Mouse (Mus musculus) brain, embryonic 18.5 days (tissue): ENCODE measurements around the gene Adora1.

Experiments
- DNase-seq: peaks from one replicate; pipeline ENCODE4 v3.0.0-alpha.2; 2012; ENCODE audit warnings: low read depth, low spot score

Adora1 gene

GRCm38 (mm10) chr1:134215751-134216628 is 19.2 kb downstream of the Adora1 start:
- no peak for DNase-seq

DNA sequence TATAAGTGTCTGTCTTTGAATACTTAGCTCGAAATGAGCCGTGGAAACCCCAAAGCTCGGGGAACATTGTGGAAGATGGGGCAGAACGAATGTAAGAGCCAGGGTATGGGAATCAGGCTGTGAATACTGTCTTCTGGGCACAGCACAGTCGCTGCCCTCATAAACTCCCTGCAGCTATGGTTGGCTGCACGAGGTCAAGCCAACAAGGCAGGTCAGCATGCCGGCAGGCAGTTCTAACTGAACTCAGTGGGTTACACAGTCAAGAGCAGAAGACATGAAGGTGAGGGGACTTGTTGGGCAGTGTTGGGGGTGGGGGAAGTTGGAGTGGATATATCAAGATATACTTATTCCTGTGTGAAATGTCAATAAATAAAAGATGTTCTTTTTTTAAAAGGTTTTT is 20.2 kb downstream of the Adora1 start:
- DNase-seq: no peak

DNA sequence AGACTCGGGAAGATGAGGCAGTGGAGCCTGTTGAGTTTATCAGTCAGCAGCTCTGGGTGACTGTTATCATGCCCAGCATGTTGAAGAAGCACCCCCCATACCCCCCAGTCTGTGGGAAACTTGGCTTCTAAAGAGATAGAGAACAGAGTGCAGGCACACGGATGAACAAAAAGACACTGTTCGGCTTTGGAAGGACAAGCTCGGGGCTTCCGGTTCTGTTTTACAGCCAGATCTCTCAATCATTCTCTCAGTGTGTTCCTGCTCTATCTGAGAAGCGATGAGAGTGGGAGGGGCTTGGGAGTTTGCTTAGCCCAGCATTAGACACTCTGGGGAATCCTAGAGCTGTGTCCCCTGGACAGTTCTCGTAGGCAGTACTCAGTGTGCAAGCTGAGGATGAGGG is 21.8 kb downstream of the Adora1 start:
- DNase-seq: no peak

DNA sequence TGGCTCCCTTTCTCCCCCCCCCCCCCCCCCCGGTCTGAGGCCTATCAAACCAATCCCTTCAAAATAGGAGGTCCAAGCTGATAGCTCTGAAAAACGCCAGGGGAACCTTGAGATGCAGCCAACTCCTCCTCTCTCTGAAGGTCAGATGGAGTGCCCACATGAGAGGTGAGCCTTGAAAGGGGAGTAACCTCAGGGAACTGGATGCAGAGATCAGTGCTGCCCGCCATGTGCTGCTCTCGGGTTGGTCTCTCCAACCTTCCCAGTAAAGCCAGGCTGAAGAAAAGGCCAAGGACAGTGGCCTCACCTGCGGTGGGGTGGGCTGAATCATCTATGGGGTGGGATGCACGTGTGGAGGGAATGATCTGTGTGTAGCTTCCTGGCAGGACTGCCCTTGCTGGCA is 22.9 kb downstream of the Adora1 start:
- no peak for DNase-seq

DNA sequence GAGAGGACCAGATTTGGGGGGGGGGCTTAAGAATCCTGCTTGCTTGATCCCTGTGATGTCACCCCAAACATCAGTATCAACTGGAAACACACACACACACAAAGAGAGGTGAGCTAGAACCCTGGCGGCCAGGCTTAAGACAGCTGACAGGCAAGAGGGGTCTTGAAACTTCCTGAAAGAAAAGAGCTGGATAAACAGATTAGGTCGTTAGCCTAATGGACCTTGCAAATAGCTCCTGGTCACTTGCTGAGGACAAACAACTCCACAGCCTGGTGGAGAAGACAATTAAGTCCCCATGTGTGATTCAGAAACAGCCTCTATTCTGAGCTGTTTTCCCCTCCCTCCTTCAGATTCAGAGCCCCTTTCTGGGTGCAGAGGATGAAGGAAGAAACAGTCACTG is 23.6 kb downstream of the Adora1 start:
- DNase-seq: no peak

DNA sequence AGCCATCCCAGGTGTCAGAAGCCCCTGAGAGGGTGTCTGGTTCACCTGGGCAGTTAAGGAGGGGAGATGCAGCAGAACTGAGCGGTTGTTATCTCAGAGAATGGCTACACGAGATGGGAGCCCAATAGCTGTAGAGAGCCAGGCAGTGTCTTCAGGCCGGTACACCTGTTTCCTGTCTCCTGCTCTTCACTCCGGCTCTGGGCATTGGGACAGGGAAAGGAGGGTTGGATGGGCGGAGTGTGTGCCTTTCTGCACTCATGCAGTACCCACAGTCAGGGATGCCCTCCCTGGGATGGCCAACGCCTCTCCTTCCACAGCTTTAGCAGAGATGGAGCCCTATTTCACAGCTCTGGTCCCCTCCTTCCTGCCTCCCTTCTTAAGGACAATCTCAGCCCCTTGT is 24.2 kb downstream of the Adora1 start:
- no peak for DNase-seq

GRCm38 (mm10) chr1:134210179-134210755 is 25.0 kb downstream of the Adora1 start:
- no peak for DNase-seq

- DNase-seq: no peak
These were observed 29.1 kb downstream of the Adora1 start for GRCm38 (mm10) chr1:134206085-134206484.

- no peak for DNase-seq
These were observed 29.8 kb downstream of the Adora1 start for GRCm38 (mm10) chr1:134205296-134206018.

- DNase-seq: peak; percentile 42
These were observed 31.0 kb downstream of the Adora1 start for GRCm38 (mm10) chr1:134204230-134204629.

- DNase-seq: no peak
These were observed 33.3 kb downstream of the Adora1 start for GRCm38 (mm10) chr1:134201751-134202420.

- no peak for DNase-seq
These were observed 34.1 kb downstream of the Adora1 start for GRCm38 (mm10) chr1:134200998-134201686.

- no peak for DNase-seq
These were observed 34.8 kb downstream of the Adora1 start for GRCm38 (mm10) chr1:134200481-134200880.

GRCm38 (mm10) chr1:134198197-134198995 is 36.8 kb downstream of the Adora1 start:
- DNase-seq: no peak

GRCm38 (mm10) chr1:134197325-134197982 is 37.8 kb downstream of the Adora1 start:
- DNase-seq: no peak

DNA sequence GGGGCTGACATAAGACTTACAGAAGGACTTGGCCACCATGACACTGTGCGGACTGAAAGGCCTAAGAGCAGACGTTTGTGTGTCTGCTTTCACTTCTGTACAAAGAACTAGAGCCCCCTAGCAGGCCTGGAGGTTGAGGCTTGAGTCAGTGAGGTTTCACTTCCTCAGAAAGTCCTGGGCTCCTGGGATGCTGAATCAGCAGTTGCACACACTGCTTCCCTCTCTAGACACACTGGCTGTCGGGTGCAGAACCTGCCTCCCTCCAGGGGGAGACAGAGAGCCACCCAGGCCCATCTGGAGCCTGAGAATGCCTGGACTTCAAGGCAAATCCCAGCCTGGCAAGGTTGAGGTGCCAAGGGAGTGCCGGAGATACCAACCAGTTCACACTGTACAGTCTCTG is 38.8 kb downstream of the Adora1 start:
- no peak for DNase-seq

GRCm38 (mm10) chr1:134195979-134196378 is 39.3 kb downstream of the Adora1 start:
- no peak for DNase-seq

DNA sequence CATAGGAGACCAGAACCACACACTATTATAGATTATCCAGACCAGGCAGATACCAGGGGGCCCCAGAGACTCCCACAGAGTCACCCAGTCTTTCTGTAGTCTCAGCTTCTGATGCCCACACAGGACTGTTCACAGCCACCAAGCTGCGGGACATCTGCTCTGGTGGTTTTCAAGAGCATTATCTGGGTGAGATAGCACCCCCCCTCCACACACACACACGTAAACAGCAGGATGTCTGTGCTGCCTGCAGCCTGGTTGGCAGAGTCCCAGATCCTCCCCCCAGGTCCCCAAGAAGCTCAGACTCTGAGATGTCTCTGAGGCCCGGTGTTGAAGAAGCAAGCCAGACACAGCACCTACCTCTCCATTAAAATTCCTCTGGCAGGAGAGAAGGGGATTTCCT is 39.7 kb downstream of the Adora1 start:
- DNase-seq: no peak

- DNase-seq: no peak
These were observed 40.1 kb downstream of the Adora1 start for GRCm38 (mm10) chr1:134195117-134195516.
